Mouse (Mus musculus) T-helper 2 cell (primary cell): ENCODE measurements around the gene Nmnat3.

Source experiments
- in situ Hi-C: fragments of 300-600 bp; cut with MboI, MseI; formaldehyde crosslinking; loops from one replicate; pipeline ENCODE4 v1.15.1; 2025; ENCODE audit warnings: high pct_unique_total_duplicates

The Nmnat3 gene

DNA sequence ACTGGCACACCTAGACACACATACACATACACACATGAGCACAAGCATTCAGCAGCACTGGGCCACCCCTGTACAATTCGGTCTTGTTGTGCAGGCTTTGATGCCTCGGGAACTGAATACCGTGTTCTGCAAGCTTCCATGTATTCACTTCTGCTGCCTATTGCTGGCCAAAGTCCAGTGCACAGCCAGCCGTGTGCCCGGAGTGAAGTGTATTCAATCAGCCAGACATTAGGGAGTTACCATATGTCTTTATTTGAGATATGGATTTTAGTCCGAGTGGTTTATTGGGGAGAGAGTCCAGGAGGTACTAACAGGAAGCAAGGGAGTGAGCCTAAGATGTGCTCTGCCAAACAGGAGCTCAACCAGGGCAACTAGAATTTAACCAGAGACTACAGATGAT lies 19.8 kb downstream of the Nmnat3 start:
- in situ Hi-C loops, result no loop called here

DNA sequence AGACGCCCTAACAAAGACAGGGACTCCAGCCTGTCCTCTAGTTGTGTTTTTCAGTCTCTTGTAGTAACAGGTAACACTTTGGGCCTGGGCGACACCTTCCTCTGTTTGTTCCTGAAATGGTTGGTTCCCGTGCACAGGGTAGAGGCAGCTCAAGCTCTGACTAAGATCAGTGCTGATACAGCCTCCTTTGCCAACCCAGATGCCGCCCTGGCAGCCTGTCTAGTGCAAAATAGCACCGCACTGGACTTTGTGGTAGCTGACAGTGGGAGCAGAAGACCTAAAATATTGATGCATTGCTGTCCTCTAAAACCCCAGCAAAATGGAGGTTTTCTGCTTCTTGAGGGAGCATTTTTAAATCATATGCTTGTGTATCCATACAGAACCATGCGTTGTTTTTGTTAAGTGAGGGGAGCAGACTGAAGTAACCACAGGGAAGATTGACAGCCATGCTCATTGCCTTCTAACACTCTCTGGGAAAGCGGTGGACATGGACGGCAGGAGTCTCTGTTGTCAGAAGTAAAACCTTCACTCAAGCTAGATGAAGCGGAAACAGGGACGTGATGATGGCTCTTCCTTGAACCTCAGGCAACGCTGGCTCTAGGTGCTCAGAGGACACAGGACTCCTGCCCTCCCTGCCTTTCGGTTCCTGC lies 24.2 kb downstream of the Nmnat3 start:
- in situ Hi-C loops, result no loop called here

DNA sequence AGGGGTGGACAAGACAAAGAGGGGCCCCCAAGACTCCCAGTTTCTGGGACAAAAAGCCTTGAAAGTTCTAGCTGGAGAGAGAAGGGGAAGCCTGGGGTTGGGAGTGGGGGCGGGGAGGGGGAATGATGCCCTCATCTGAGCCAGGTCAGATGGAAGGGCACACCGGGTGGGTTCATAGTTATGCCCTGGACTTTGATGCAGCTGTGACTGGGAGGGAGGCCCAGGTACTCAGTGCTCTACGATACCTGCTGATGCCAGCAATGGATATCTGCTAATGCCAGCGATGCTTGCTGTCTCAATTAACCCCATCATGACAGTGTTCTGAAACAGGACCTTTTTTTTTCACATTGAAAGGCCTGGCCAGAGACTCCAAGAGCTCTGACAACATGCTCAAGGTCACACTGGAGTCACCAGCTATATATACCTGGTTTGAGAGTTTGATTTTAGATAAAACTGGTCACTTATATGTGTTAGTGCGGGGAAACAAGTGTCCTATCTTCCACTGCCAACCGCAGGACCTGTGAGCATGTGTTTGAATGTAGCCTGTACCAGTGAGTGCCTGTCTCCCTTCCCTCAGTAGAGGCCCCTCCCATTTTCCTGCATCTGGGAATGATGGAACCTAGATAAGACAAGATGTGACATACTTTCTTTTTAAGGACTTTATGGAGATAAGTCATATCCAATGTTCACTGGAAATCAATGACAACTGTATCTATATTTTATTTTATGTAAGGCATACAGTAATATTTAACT lies 25.6 kb downstream of the Nmnat3 start:
- in situ Hi-C loops, result no loop called here

DNA sequence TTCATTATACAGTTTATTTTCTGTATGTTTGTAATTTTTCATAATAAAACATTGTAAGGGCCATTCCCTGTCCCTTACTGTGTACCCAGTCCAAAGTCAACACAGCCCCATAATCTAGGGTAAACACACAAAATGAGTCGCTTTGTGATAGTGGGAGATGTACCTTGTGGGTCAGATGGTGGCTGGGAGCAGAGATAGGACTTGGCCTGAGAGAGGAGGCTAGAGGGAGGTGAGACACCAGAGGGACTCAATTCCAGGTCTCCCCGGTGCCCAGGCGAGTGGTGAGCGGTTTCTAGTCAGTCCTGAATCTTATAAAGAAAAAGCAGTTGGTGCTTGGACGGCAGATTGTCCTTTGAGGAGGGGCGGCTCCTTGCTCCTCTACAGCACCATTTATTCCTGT lies 26.4 kb downstream of the Nmnat3 start:
- in situ Hi-C loops, result no loop called here

DNA sequence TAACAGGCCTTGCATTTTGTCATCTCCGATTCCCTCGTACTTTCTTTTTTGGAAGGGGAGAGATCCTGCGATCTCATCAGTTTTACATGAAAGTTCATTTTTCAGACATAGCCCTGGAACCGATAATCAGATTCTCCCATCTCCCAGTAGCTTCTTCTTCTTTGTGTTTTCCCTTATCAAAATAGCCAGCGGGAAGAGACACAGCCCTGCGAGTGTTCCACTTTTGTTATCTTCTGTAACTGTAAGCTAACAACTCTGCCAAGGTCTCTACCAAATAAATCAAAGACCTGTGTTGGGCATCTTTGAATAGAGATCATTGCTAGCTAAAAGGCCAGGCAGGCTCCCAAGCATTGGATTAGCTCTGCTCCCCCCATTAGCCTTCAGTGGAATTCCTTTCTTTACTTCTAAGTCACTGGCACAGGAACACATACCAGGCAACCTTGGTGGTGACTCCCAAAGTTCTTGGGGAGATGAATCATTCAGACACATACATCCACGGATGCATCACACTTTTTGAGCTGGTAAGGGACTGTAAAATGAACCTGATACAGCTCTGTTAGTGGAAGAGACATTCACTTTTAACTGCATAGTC lies 26.9 kb downstream of the Nmnat3 start:
- in situ Hi-C loops, result no loop called here

DNA sequence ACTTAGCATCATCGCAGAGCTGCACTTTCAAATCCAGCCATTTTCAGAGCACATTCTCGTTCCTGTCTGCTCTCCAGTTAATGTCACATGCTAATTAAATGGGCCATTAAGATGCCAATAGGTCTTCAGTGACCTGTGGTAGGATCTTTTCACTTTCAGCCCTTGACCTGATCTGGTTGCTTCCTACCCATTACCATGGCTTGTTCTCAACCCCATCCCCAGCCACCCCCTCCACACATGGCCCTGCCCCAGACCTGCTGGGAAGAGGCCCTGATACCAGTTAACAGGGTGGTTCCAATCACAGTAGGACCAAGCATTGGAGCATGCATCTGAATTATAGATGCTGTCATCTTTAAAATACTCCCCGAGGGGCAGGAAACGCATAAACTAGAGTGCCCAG lies 30.7 kb downstream of the Nmnat3 start:
- in situ Hi-C loops, result no loop called here

DNA sequence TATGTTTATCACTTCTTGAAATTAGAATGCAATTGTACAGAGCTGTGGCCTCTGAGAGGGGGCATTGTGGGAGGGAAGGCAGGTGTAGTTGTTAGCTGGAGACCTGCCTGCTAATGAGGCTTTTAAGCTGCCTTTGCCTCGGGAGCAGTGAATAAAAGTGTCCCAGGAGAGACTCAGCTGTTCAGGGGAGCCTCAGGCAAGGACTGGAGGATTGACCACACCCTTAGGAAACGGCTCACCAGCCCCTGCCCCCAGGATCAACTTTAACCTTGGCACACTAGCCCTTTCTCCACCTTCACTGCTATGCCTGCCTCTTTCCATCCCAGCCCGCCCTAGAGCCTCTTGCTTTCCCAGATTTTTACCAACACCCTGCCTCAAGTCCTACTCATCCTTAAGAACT lies 31.6 kb downstream of the Nmnat3 start:
- in situ Hi-C loops, result no loop called here

DNA sequence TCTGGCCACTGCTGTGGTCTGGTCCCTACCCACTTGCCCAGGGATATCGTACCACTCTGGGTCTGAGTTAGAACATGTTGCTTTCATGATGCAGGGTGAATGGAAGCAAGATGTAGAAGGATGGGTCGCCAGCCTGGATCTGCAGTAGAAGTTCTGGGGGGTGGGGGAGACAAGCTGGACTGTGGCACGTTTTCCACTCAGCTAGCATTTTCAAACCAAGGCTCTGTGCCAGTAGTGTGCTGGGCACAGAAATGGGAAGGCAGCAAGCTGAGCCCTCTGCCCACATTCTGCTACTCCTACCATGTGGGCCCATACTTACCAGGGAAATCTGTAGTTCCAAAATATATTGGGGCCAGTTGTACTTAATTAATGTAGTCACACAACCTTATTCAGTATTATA lies 33.5 kb downstream of the Nmnat3 start:
- in situ Hi-C loops, result no loop called here

DNA sequence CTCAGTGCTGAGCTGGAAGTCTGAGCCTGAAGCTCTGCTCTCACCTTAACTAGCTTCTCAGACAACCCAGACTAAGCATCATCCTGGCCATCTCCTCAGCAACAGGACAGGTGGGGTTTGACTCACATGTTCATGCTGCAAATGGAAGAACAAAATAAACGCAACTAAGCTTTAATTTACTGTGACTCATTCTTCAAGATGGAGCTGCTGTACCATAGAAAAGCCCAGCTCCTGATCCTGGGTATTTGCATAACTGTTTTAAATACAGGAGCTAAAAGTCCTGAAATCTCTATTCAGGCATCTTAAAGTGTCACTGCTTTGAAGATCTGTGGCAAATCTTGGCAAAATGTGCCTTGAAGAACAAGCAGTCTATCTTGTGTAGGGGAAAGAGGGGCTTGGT lies 38.9 kb downstream of the Nmnat3 start:
- in situ Hi-C loops, result no loop called here

DNA sequence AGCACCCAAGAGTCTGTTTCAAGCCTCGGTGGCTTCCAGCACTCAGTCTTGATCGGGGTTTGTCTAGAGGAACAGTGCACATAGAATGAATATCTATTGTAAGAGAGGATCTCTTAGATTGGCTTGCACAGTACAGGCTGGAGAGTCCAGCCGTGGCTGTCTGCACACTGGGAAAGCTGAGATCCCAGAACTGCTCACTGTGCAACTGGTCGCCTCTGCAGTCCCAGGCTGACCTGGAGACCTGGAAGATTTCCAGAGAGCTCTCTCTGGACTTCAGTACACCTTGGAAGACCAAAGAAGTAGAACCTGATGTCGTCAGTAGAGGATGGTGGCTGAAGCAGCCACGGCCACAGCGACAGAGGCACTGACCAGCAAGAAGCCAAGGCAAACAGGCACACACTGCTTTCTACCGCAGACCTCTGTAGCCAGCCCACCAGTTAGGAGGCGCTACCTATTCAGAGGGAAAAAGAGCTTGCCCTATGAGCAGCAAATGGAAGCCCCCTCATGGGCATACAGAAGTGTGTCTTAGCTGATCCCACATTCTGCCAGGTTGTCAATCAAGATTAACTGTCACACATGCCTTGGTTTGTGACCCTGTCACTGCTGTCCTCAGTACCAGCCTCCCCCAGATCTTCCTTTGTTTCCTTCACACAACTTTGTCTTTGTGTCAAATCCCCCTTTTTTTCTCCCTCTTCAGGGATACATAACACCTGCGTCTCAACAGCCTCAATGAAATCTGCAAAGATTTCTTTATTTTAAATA lies 41.4 kb downstream of the Nmnat3 start:
- in situ Hi-C loops, result no loop called here

DNA sequence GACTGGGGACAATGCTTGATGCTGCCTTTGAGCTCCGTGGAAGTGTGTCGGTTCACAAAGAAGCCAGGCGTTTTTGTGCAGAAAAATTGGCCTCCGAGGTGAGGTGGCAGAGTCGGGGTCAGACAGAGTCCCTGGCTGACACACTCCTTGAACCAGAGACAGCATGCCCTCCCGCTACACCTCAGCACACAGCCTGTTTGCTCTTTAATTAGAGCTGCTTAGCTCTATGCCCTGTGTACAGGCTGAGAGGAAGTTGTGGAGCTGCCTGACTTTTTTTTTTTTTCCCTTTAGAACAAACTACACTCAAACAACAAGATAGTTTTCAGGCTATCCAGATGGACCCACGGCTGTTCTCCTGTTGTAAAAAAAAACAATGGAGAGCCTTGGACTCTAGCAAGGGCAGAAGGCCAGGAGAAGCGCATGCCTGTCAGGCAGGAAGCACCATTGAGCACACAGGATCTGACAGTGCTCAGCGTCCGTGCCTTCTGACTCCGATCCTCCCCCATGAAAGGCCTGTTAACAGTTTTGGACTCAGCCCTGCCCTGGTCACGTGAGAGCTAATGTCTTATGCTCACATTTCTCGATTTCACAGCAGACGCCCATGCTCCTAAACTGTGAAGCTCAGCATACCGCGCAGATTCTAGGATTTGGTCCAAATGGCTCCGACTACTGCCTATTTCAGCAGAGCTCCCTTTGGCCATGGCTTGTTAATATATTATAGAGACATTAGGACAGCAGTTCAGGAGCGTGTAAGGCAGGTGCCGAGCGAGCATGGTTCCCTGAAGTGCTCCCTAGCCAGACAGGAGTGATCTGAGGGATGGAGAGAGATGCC lies 42.3 kb downstream of the Nmnat3 start:
- in situ Hi-C loops, result no loop called here

DNA sequence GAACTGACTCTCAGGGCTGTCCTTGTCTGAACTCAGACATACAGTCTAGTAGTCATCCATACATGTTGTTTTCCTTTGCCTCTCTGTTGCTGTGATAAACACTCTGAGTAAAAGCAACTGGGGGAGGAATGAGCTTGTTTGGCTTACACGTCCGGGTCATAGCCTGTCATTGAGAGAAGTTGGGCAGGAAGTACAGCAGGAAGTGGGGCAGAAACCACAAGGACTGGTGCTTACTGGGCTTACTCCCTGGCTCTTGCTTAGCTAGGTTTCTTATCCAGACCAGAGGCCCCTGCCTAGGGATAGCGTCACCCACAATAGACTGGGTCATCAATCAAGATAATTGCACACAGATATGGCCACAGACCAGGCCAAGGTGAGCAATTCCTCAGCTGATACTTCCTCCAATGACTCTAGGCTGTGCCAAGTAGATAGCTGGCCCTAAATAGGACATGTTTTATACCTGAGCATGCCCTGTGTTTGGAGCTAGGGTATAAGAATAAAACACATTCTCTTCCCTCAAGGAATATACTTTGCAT lies 46.1 kb downstream of the Nmnat3 start:
- in situ Hi-C loops, result no loop called here

DNA sequence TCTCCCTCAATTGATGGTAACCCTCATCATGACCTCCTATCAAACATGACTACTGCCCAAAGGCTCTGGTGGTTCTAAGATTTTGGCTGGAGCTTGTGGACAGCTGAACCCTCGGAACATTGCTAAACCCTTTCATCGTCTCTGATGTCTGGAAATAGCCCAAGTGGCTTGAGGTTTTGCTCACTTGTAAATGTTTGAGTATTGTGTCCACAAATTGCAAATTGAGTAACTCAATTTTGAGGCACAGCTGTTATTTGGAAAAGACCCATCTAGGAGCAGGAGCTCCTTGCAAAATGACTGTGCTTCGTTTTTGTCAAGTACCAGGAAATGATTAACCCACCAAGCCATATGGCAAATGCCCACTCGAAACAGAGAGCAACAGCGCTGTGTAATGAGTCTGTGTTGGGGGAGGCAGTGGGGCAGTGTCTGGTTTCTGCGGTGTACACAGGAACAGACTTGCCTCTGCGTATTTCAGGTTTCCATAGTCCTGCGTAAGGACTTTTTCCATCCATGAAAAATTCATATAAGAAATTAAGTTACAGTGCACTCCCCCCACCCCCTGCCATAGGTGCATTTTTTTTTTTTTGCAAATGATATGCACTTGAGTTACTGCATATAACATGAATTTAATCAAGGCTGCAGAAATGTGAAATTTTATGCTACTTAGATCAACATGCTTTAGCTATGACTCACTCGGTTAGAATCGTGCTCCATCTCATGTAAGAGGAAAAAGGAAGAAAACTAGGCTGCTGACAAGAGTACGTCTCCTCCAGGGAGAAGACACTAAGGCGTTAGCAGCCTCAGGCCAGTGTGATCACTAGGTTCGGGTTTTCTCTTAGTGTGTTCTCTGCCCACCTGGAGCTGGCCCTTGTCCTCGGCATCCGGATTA lies 50.9 kb downstream of the Nmnat3 start:
- in situ Hi-C loops, result no loop called here

DNA sequence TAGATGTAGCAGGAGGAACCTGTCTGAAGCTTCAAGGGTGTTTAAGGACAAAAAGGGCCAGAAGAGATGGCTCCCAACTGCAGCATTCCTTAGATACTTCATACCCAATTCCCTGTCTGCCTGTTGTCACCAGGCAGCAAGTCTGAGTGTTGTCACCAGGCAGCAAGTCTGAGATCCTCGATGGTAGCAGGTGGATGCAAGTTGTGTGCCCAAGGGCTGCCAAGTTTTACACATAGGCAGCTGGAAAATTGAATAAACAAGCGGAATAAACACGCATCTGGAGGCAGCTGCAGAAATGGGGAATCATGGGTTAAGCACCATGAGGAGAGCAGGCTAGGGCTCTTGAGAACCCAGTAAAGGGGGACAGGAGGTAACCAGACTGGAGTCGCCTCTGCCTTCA lies 52.7 kb downstream of the Nmnat3 start:
- in situ Hi-C loops, result no loop called here

DNA sequence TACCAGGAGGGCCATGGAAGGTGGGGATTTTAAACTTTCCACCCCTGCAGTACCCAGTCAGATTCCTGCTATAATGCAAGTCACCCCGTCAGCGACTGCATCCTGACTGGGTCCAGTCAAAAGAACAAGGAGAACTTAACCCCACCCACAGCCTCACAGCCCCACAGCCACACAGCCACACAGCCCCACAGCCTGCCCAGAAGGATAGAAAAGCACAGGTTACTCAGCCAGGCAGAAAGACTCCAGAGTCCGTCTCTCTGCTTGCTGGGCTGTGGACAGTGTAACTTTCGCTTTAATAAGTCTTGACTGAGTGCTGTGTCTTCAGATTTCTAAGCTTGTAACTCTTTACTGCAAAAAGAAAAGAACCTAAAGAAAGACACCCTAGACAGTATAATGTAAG lies 53.2 kb downstream of the Nmnat3 start:
- in situ Hi-C loops, result no loop called here

DNA sequence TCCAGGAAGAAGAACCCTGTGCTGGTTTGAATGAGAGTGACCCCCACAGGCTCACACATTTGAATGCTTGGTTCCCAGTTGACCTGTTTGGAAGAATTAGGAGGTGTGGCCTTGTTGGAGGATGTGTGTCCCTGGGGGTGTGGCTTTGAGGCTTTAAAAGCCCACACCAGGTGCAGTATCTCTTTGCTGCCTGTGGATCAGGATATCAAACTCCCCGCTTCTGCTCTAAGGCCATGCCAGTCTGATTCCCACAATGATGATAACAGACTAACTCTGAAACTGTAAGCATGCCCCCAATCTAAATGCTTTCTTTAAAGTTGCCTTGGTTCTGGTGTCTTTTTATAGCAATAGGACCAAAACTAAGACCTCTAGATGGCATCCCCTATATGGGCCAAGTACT lies 58.6 kb downstream of the Nmnat3 start:
- in situ Hi-C loops, result no loop called here

DNA sequence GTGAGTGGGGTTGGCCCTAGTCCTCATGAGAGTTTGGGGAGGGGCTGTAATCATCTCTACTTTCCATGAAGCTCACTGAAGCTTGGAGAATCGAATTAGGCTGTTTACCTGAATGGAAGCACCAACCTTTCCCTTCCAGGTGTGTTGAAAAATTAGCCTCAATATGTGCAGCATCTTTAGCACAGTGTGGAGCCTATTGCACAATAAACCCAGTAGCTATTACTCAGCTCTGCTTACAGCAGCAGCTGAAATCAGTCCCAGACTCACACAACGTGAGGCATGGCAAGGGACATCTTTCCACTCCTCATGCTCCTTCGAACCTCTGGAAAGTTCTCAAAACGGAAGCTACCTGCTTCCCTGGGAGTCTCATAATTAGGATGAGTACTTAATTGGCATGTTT lies 59.0 kb downstream of the Nmnat3 start:
- in situ Hi-C loops, result no loop called here

DNA sequence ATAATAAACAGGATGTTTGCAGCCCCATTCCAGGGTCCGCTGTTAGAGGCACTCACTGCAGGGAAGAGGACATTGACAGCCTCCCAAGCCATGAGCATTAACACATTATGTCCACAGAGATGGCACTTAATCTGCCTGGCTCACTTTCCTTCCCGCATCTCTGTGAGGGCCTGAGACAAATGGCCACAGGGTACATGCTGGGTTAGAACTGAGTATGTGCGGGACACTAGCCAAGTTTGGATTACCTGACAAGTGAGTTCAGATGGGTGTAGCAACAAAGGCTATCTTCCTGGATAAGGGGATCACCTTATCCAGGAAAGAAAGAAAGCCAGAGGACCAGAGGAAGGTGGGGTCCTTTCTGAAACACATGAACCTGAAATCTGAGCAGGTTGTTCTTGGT lies 59.8 kb downstream of the Nmnat3 start:
- in situ Hi-C loops, result no loop called here

DNA sequence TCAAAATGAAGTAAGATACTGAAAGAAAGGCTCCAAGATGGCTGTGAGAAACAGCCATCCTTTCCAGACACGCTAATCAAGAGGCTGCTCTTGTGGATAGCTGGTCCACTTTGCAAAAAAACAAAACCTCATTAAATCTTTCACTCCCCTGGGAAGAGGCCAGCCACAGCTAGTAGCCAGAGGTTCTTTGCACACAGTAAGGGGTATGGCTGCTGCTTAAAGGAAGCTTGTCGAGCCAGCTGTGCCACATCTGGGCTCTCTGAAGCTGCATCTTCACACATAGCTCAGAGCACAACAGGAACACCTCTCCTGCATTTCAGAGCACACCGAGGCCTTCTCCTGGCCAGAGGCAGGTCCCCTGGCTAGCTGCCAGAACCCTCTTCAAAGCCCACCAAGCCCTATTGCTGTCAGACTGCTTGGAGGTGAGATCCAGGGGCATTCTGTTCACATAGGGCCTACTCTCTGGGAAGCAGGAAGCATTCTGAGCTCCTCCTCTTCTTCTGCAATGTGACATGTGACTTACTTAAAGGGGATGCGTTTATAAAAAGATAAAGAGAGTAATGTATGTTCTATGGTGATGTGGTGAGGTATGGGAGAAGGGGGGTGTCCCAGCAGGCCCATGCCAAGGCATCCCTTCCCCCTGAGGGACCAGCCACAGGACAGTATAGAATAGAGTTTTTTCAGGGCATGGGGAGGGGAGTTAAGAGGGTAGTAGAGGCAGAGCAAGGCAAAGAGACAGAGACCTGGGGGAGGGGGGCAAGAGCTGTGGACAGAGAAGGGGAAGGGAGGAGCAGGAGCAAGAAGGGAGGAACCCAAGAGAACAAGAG lies 63.3 kb downstream of the Nmnat3 start:
- in situ Hi-C loops, result loop anchor here (25.0 kb wide), 1 partner anchor 1213 kb away; no protein-coding TSS in a partner anchor
